Mouse (Mus musculus): Measurements from ENCODE around the gene Ostm1. TPM values are rescaled to one million over a fixed set of nuclear protein-coding genes. Genes with fewer than 3 reads are reported as not detected.

The Ostm1 gene
- polyA plus RNA-seq, 1 experiment from 2014 or later: 41.8 TPM

DNA sequence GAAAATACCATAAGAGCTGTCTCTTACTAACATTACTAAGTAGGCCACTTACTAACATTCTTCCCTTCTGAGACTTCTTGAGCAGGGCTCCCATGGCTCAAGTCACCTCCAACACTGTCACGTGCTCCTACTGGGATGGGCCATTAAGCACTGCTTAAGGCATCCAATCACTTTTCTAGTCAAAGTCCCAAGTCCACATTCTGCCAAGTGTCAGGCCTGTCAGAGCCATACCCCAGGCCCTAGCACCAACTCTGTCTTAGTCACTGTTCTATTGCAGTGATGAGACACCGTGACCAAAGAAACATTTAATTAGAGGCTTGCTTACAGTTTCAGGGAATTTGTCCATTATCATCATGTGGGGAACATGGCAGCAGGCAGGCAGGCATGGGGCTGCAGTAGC is 78.3 kb downstream of the Ostm1 start:
- WGBS: 91% methylated on average over 2 of the region's 2 CpGs
- Histone ChIP-seq H3K9ac (no peak overlapping the region), H3K9me3 (ENCODE audit: control insufficient read depth, low read length) (no peaks in the 10 kb centered on the region), H3K27me3 (ENCODE audit: control insufficient read depth, insufficient read depth, low read length) (no peaks in the 10 kb centered on the region), H3K4me2 (replicated peaks) (no peak overlapping the region), H3K36me3 (replicated peaks; ENCODE audit: control insufficient read depth, insufficient read depth) (no peaks in the 10 kb centered on the region), H3K4me3 (replicated peaks; ENCODE audit: low read length) (no peak overlapping the region), H3K27ac (no peak overlapping the region), H3K4me1 (replicated peaks; ENCODE audit: control insufficient read depth, insufficient read depth, low read length) (no peaks in the 10 kb centered on the region)
- DNase-seq (ENCODE audit: low spot score) (no peak), ATAC-seq (ENCODE audit: low FRiP score) (no peak)

DNA sequence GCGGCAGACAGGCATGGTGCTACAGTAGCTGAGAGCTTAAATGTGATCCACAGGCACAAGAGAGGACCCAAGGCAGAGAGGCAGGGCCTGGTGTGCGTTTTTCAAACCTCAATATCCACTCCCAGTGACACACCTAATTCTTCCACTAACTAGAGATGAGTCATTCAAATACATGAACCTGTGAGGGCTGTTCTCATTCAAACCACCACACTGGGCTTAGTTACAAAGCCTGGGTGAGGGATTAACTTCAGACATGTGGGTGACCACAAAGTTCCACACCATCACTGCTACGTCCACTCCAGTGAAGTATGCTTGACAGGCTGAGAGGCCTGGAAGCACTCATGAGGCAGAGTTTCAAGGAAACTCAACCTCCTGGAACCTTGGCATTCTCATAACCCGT is 86.3 kb downstream of the Ostm1 start:
- H3K4me1 ChIP-seq (replicated peaks; ENCODE audit: control insufficient read depth, insufficient read depth, low read length): no peaks in the 10 kb centered on the region
- no peak overlapping the region for H3K9ac ChIP-seq
- WGBS: 90% methylated on average over 4 of the region's 4 CpGs
- H3K4me3 ChIP-seq (replicated peaks; ENCODE audit: low read length): no peak overlapping the region
- no peak overlapping the region for H3K27ac ChIP-seq
- DNase-seq (ENCODE audit: low spot score): no peak
- no peak for ATAC-seq (ENCODE audit: low FRiP score)
- no peaks in the 10 kb centered on the region for H3K36me3 ChIP-seq (replicated peaks; ENCODE audit: control insufficient read depth, insufficient read depth)
- 0 out of 2 replicates have a peak, but pooled peaks cover 6% of the 10 kb centered on the region for H3K9me3 ChIP-seq (ENCODE audit: control insufficient read depth, low read length)
- no peak overlapping the region for H3K4me2 ChIP-seq (replicated peaks)
- H3K27me3 ChIP-seq (ENCODE audit: control insufficient read depth, insufficient read depth, low read length): no peaks in the 10 kb centered on the region

DNA sequence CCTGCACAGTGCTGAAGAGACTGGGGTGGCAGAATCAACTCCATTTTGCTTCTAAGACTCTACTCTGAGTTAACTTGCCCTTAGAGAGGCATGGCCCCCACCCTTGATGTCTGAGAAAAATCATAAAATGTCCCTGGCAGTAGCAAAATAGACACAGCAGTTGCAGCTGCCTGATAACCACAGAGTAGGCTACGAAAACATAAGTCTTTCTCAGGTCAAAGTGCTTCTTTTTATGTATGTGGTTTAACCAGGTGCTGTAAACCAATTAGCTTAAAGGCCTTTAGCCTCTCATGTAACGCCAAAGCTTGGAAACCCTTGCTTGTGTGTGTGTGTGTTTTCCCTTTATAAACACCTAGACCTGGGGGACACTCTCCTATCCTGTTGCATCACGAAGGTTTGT is 89.2 kb downstream of the Ostm1 start:
- WGBS: 85% methylated on average over 3 of the region's 3 CpGs
- no peak for DNase-seq (ENCODE audit: low spot score)

DNA sequence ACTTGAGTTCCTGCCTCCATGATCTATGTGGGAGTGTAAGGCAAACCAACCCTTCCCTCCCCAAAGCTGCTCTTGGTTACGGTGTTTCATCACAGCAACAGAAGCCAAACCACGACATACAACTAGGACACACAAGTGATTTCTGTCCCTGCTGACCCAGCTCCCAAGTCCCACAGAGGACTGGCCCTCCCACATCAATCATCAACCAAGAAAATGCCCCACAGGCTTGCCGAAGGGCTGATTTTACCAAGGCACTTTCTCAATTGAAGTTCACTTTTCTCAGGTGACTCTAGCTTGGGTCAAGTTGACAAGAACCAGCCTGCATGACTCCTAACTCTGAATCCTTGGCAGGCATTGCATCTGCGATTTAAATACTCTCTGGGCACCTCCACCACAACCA is 91.9 kb downstream of the Ostm1 start:
- Histone ChIP-seq H3K4me1 (replicated peaks; ENCODE audit: control insufficient read depth, insufficient read depth, low read length) (peaks cover 2% of the 10 kb centered on the region; the same call in 1 of the 2 replicates), H3K4me2 (replicated peaks) (no peak overlapping the region), H3K27me3 (ENCODE audit: control insufficient read depth, insufficient read depth, low read length) (no peaks in the 10 kb centered on the region), H3K36me3 (replicated peaks; ENCODE audit: control insufficient read depth, insufficient read depth) (no peaks in the 10 kb centered on the region), H3K9me3 (ENCODE audit: control insufficient read depth, low read length) (0 out of 2 replicates have a peak, but pooled peaks cover 6% of the 10 kb centered on the region), H3K4me3 (replicated peaks; ENCODE audit: low read length) (no peak overlapping the region), H3K27ac (no peak overlapping the region), H3K9ac (no peak overlapping the region)
- ATAC-seq (ENCODE audit: low FRiP score): no peak
- no peak for DNase-seq (ENCODE audit: low spot score)
- whole genome bisulfite sequencing: 90% methylated on average over 4 of the region's 4 CpGs

More for the DNA sequence above, 89.2 kb downstream of the Ostm1 start:
- Histone ChIP-seq H3K4me3 (replicated peaks; ENCODE audit: low read length) (no peak overlapping the region), H3K36me3 (replicated peaks; ENCODE audit: control insufficient read depth, insufficient read depth) (no peaks in the 10 kb centered on the region), H3K4me1 (replicated peaks; ENCODE audit: control insufficient read depth, insufficient read depth, low read length) (no peaks in the 10 kb centered on the region), H3K9me3 (ENCODE audit: control insufficient read depth, low read length) (0 out of 2 replicates have a peak, but pooled peaks cover 6% of the 10 kb centered on the region), H3K9ac (no peak overlapping the region), H3K27me3 (ENCODE audit: control insufficient read depth, insufficient read depth, low read length) (no peaks in the 10 kb centered on the region), H3K4me2 (replicated peaks) (no peak overlapping the region), H3K27ac (no peak overlapping the region)
- ATAC-seq (ENCODE audit: low FRiP score): no peak

DNA sequence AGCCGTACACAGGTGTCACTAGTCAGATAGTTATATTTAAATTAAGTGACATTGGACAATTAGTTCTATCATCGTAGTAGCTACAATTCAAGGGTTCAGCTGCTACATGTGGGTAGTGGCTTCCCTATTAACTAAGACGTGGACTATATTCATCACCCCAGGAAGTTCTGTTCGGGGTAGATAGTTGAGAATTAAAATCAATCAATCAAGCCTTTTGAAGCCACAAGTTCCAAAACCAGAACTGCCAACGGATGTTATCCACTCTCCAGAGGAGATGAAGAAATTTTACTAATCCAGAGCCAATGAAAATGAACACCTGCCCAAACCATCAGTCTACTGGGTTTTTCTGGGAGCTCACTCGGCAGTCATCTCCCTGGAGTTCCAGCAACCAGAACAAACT is 94.7 kb downstream of the Ostm1 start:
- no peak for DNase-seq (ENCODE audit: low spot score)
- no peaks in the 10 kb centered on the region for H3K36me3 ChIP-seq (replicated peaks; ENCODE audit: control insufficient read depth, insufficient read depth)
- H3K4me3 ChIP-seq (replicated peaks; ENCODE audit: low read length): peak overlapping the region; percentile 89
- peak overlapping the region; percentile 80 for H3K9ac ChIP-seq
- peak overlapping the region; percentile 53 for H3K4me2 ChIP-seq (replicated peaks)
- peak overlapping the region; percentile 7; the same call in 1 of the 2 replicates for H3K27ac ChIP-seq
- 0 out of 2 replicates have a peak, but pooled peaks cover under 1% of the 10 kb centered on the region for H3K9me3 ChIP-seq (ENCODE audit: control insufficient read depth, low read length)
- WGBS: 42% methylated on average over 6 of the region's 6 CpGs
- ATAC-seq (ENCODE audit: low FRiP score): 0 out of 2 replicates have a peak, but pooled peaks have one; percentile 16
- peaks cover 5% of the 10 kb centered on the region; the same call in 1 of the 2 replicates for H3K4me1 ChIP-seq (replicated peaks; ENCODE audit: control insufficient read depth, insufficient read depth, low read length)
- no peaks in the 10 kb centered on the region for H3K27me3 ChIP-seq (ENCODE audit: control insufficient read depth, insufficient read depth, low read length)

DNA sequence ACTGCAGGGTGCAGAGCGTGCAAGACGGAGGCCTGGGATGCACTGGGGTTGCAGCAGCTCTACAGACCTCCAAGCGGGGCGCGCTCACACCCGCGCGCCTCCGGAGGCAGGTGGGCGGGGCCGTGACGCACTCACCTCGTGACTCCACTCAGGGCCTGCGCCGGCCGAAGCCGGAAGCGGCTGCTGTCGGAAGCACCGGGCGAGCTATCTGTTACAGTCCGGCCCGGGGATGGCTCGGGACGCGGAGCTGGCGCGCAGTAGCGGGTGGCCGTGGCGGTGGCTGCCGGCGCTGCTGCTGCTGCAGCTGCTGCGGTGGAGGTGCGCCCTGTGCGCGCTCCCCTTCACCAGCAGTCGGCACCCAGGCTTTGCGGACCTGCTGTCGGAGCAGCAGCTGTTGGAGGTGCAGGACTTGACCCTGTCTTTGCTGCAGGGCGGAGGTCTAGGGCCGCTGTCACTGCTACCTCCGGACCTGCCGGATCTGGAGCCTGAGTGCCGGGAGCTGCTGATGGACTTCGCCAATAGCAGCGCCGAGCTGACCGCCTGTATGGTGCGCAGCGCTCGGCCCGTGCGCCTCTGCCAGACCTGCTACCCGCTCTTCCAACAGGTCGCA is 95.2 kb downstream of the Ostm1 start:
- Histone ChIP-seq H3K9me3 (ENCODE audit: control insufficient read depth, low read length) (no peaks in the 10 kb centered on the region), H3K4me1 (replicated peaks; ENCODE audit: control insufficient read depth, insufficient read depth, low read length) (peaks cover 5% of the 10 kb centered on the region; the same call in 1 of the 2 replicates), H3K27me3 (ENCODE audit: control insufficient read depth, insufficient read depth, low read length) (no peaks in the 10 kb centered on the region), H3K9ac (peak overlapping the region; percentile 80), H3K27ac (peak overlapping the region; percentile 75), H3K4me3 (replicated peaks; ENCODE audit: low read length) (peak overlapping the region; percentile 89), H3K4me2 (replicated peaks) (peak overlapping the region; percentile 53), H3K36me3 (replicated peaks; ENCODE audit: control insufficient read depth, insufficient read depth) (peaks cover 3% of the 10 kb centered on the region; the same call in 1 of the 2 replicates)
- WGBS: under 1% methylated on average over 54 of the region's 56 CpGs
- peak; percentile 98 for ATAC-seq (ENCODE audit: low FRiP score)
- DNase-seq (ENCODE audit: low spot score): peak; percentile 91

DNA sequence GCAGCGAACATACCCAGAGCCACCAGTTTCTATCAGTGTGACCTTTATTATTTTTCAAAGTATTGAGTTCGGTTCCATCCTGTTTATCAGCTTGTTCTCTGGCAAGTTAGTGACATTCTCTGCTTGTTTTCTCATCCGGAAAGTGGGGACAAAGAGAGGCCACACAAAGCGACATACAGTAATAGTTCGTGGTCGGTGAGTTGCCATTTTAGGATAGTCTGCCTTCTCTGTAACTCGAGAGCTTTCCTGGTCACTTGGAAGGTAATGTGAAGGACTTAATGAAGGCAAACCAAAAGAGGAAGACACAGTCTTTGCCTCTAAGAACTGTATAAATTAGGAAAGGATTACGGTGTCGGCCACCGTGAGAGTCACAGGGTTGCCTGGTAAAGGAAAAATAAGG is 96.0 kb downstream of the Ostm1 start:
- no peak for DNase-seq (ENCODE audit: low spot score)
- no peak overlapping the region for H3K27ac ChIP-seq
- H3K36me3 ChIP-seq (replicated peaks; ENCODE audit: control insufficient read depth, insufficient read depth): peaks cover 10% of the 10 kb centered on the region
- peak overlapping the region; percentile 53 for H3K4me2 ChIP-seq (replicated peaks)
- H3K4me1 ChIP-seq (replicated peaks; ENCODE audit: control insufficient read depth, insufficient read depth, low read length): peaks cover 5% of the 10 kb centered on the region; the same call in 1 of the 2 replicates
- WGBS: 12% methylated on average over 10 of the region's 10 CpGs
- peak overlapping the region; percentile 80 for H3K9ac ChIP-seq
- H3K9me3 ChIP-seq (ENCODE audit: control insufficient read depth, low read length): no peaks in the 10 kb centered on the region
- no peak for ATAC-seq (ENCODE audit: low FRiP score)
- H3K4me3 ChIP-seq (replicated peaks; ENCODE audit: low read length): peak overlapping the region; percentile 89
- no peaks in the 10 kb centered on the region for H3K27me3 ChIP-seq (ENCODE audit: control insufficient read depth, insufficient read depth, low read length)

DNA sequence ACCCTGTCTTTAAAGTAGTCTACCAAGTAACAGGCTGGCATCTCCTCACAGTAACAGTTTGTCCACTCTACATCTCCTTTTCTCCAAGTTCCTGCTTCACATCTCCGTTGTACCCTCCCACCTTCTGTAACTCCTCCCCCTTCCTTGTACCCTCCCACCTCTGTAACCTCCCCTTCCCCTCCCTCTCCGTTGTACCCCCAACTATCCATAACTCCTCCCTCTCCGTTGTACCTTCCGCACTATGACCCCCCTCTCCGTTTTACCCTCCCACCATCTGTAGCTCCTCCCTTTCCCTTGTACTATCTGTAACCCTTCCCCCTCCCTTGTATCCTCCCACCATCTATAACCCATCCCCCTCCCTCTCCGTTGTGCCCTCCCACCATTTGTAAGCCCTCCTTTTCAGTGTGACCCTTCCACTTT is 97.0 kb downstream of the Ostm1 start:
- Histone ChIP-seq H3K9me3 (ENCODE audit: control insufficient read depth, low read length) (no peaks in the 10 kb centered on the region), H3K36me3 (replicated peaks; ENCODE audit: control insufficient read depth, insufficient read depth) (peaks cover 10% of the 10 kb centered on the region), H3K4me3 (replicated peaks; ENCODE audit: low read length) (no peak overlapping the region), H3K9ac (0 out of 2 replicates have a peak overlapping the region, but pooled peaks have one; percentile 80), H3K4me1 (replicated peaks; ENCODE audit: control insufficient read depth, insufficient read depth, low read length) (peaks cover 5% of the 10 kb centered on the region; the same call in 1 of the 2 replicates), H3K27ac (no peak overlapping the region), H3K27me3 (ENCODE audit: control insufficient read depth, insufficient read depth, low read length) (no peaks in the 10 kb centered on the region), H3K4me2 (replicated peaks) (peak overlapping the region; percentile 53; the same call in 1 of the 2 replicates)
- ATAC-seq (ENCODE audit: low FRiP score) (no peak), DNase-seq (ENCODE audit: low spot score) (no peak)
- 6% methylated on average over 6 of the region's 6 CpGs for WGBS

DNA sequence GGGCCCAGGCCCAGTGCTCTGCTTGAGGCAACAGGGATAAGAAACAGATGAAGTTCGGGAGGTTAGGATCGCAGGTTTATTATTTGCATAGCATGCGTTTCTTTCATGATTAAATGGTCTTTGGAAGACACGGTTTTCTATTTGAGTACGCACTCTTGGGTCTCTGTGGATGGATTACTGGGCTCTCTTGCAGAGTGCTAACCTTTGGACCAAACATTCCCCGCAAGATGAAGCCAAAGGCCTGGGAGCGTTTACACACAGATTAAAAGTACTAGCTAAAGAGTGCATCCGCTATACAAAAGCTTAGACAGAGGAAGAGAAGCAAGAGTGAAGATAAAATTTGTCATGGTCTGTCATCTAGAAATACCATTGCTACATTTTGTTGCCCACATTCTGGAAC is 98.8 kb downstream of the Ostm1 start:
- H3K27me3 ChIP-seq (ENCODE audit: control insufficient read depth, insufficient read depth, low read length): no peaks in the 10 kb centered on the region
- no peaks in the 10 kb centered on the region for H3K9me3 ChIP-seq (ENCODE audit: control insufficient read depth, low read length)
- H3K36me3 ChIP-seq (replicated peaks; ENCODE audit: control insufficient read depth, insufficient read depth): peaks cover 10% of the 10 kb centered on the region
- H3K4me1 ChIP-seq (replicated peaks; ENCODE audit: control insufficient read depth, insufficient read depth, low read length): peaks cover 5% of the 10 kb centered on the region; the same call in 1 of the 2 replicates
- no peak overlapping the region for H3K4me3 ChIP-seq (replicated peaks; ENCODE audit: low read length)
- 87% methylated on average over 8 of the region's 8 CpGs for WGBS
- H3K4me2 ChIP-seq (replicated peaks): no peak overlapping the region
- H3K27ac ChIP-seq: no peak overlapping the region
- H3K9ac ChIP-seq: no peak overlapping the region
- DNase-seq (ENCODE audit: low spot score) (no peak), ATAC-seq (ENCODE audit: low FRiP score) (no peak)
